ENCODE assay signal across 16 mouse cellular contexts in the genomic region with DNA sequence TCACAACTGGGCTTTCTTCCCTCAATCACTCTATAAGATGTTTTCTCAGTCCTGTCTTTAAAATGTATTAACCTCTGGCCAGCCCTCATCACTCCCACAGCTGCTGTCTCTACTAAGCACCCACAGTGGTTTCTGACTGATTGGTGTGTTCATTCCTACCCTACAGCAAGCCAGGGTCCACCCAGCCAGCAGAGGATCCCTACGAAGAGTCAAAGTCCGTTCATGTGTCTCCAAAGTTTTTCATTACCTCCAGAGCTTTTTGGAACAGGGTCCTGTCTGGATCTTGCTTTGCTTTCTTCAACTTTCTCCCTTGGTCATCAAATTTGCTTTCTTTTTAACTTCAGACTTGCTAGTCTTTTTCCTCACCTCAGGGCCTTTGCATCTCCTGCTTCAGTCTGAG.
"Had no signal": no experiment of that assay in that cellular context is flagged by ENCODE, and none has a peak within 500 bp of the region (broad histone marks: within the 10 kb centered on the region; RNA-seq: fewer than 3 reads in every experiment).

No protein-coding gene starts in this region.

- H3K4me1 ChIP-seq: neural tube, embryonic 13.5 days; neural tube, embryonic 15.5 days; stomach, embryonic 15.5 days had no signal

- H3K27ac ChIP-seq: neural tube, embryonic 13.5 days; neural tube, embryonic 15.5 days; stomach, embryonic 15.5 days; stomach, postnatal 0 days had no signal

- H3K4me3 ChIP-seq: neural tube, embryonic 13.5 days; neural tube, embryonic 15.5 days; stomach, embryonic 15.5 days had no signal

- DNase-seq: retina, postnatal 1 day; right cerebral cortex, adult 18-20 months; right cerebral cortex, postnatal 14 days; right cerebral cortex, postnatal 25 days; right cerebral cortex, postnatal 4 days; spleen, adult 18-20 months; thymus, adult 18-20 months; thymus, adult 2 months; thymus, postnatal 14 days; thymus, postnatal 25 days; thymus, postnatal 36 days; thymus, postnatal 4 days had no signal

- H3K36me3 ChIP-seq: neural tube, embryonic 13.5 days; neural tube, embryonic 15.5 days; stomach, embryonic 15.5 days had no signal

- H3K27me3 ChIP-seq: neural tube, embryonic 13.5 days; neural tube, embryonic 15.5 days; stomach, embryonic 15.5 days had no signal
